Mouse (Mus musculus) common myeloid progenitor, adult 5-6 weeks (primary cell): ENCODE measurements around the gene P2ry14. TPM values are rescaled to one million over a fixed set of nuclear protein-coding genes. Genes with fewer than 3 reads are reported as not detected.

Experiments used
- total RNA-seq: library from RNA; stranded (forward); fragments of 200-1000, 187-1606 nt; gene quantifications from 2 replicates; pipeline ENCODE4 v1.2.3, GENCODE M21; 2017

P2ry14 gene
- total RNA-seq, 1 experiment from 2014 or later = 18.9 TPM

Other genes starting within 250 kb of the P2ry14 start
- 11.3 and 12.6 TPM in 2 replicates for gene Med12l, start 147.8 kb downstream of the P2ry14 start, total RNA-seq
- gene Gpr171, start 51.8 kb downstream of the P2ry14 start, total RNA-seq = 55.6 and 57.4 TPM in 2 replicates
- gene Gpr87, start 41.5 kb upstream of the P2ry14 start, total RNA-seq = 0.14 TPM in 1 of 2 replicates, not detected in the other
- gene P2ry13, start 57.3 kb upstream of the P2ry14 start, total RNA-seq = 0.58 and 0.91 TPM in 2 replicates
- gene P2ry12, start 109.3 kb upstream of the P2ry14 start, total RNA-seq = 0.15 TPM in 1 of 2 replicates, not detected in the other
- gene Igsf10, start 190.8 kb upstream of the P2ry14 start, total RNA-seq = 0.41 TPM in 1 of 2 replicates, not detected in the other